Mouse (Mus musculus) heart, adult 2 months (tissue): ENCODE data around the gene 0610012G03Rik.

Source experiments
- CTCF ChIP-seq: fragments of 200-600 bp; IDR thresholded peaks from 2 replicates; pipeline ENCODE4 v1.8.1; 2022; ENCODE audit warnings: antibody characterized with exemption, mild to moderate bottlenecking, moderate library complexity
- EP300 ChIP-seq: fragments of 200-500 bp; IDR thresholded peaks from 2 replicates; pipeline ENCODE4 v1.6.1; 2011; ENCODE audit warnings: low read depth, low read length, control low read depth; ENCODE audit not compliant: insufficient read depth
- POLR2A ChIP-seq: fragments of 200-500 bp; IDR thresholded peaks from 2 replicates; pipeline ENCODE4 v1.6.1; 2011; ENCODE audit warnings: mild to moderate bottlenecking, low read depth, low read length, control low read depth; ENCODE audit not compliant: insufficient read depth

GRCm38 (mm10) chr16:31980946-31981345, 32.7 kb upstream of the 0610012G03Rik start:
- TF ChIP-seq CTCF (no peak; the same call in 1 of the 2 replicates), POLR2A (no peak), EP300 (no peak)
